Mouse (Mus musculus) erythroid progenitor cell, adult 5-6 weeks (primary cell): ENCODE measurements around the gene Olfr1310. TPM values are rescaled to one million over a fixed set of nuclear protein-coding genes. Genes with fewer than 3 reads are reported as not detected.
"Not testable (repeated sequence)": the region's sequence is repeated elsewhere in the genome, so short reads cannot be mapped to it uniquely, and the experiment has no call there.

ENCODE experiments used
- ATAC-seq: replicated peaks from 2 replicates; pipeline ENCODE4 v1.8.0; 2016; ENCODE audit warnings: moderate number of reproducible peaks, mild to moderate bottlenecking, moderate TSS enrichment, inconsistent platforms; ENCODE audit not compliant: poor library complexity, low FRiP score, severe bottlenecking
- total RNA-seq, 2 experiments: library from RNA; stranded (forward) in 1 of 2; stranded (reverse) in 1 of 2; fragments of 150-400 nt in 1 of 2; fragments of 186-747, 209-891 nt in 1 of 2; gene quantifications; 2 replicates each; pipeline versions ENCODE4 v1.2.3 to v1.2.4; 2015 to 2017; ENCODE audit warnings: low replicate concordance in 2 of 2

Gene Olfr1310
- not detected in 2 replicates for total RNA-seq (2015; ENCODE audit: low replicate concordance)
- total RNA-seq (2017; ENCODE audit: low replicate concordance), result not detected in 2 replicates

DNA sequence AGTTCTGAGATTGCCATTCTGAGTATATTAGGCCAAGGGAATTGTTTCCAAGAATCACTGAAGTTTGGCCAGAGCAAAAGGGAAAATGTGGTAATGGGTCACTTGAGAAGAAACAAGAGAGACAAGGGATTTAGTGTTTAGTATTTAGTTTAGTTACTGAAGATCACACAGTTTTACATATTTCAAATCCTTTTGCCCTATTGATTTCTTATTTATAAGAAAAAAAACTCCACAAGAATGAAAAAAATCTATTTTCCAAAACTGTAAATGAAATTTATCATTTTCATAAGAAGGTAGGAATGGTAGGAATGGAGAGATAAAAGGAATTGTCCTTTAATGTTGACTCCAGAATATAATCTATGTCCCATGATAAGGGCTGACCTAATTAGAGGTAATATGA lies at the start of gene Olfr1310:
Gene Olfr1310, minus strand, starts transcription at position 101 of the 400 bp plus-strand sequence.
- no peak for ATAC-seq

DNA sequence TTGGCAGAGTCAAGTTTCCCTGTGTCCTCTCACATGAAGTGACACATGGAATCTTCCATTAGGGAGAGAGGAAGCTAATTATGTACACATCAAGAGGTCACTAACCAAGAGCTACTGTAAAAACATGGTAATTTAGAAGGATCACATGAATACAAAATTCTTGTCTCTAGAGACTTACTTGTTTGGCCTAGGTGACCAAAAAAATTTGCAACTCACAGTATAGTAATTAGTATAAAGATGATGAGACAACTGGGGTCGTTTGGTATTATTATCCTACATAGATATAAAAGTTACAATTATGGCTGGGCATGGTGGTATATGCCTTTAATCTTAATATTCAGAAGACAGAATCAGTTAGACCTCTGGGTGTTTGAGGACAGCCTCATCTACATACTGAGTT lies 37.6 kb upstream of the Olfr1310 start, which contains the start of gene Olfr1312:
Gene Olfr1312, minus strand, starts transcription at position 101 of the 400 bp plus-strand sequence.
- ATAC-seq, result no peak

DNA sequence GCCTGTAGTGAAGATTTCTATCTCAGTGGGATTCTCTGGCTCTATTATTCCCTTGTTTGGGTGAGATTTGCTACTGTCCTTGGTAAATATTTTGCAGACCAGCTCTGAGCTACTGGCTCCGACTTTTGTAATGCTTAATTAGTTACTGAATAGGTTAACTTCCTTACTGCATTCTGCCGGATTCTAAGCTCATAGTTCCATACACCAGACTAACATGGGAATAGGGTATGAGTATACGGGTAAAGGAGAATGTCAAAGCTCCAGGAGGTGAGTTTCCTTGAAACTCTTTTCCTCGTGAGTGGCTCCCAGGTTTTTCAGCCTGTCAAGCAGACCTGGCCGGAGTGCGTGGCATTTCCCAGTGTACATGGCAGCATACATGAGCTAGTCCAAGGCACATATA lies 14.5 kb upstream of the Olfr1310 start:
- ATAC-seq, result not testable (repeated sequence)

DNA sequence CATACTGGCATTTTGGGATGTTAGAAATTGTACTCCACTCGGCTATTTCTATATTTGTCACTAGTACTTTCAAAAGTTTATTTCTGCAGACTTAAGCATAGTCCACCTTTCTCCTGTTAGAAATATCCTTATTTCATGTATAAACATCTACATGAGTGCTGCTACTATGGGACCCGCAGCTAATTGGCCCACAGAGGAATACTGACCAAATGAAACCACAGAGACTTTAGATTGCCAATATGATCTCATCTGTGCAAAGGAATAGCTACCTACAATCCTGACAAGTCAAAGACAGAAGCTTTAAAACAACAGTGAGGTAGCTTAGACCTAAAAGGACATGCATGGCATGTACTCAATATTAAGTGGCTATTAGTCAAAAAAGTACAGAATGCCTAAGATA lies 11.8 kb upstream of the Olfr1310 start, which contains the start of gene Olfr1311:
Gene Olfr1311, minus strand, starts transcription at position 101 of the 400 bp plus-strand sequence.
- ATAC-seq, result no peak

DNA sequence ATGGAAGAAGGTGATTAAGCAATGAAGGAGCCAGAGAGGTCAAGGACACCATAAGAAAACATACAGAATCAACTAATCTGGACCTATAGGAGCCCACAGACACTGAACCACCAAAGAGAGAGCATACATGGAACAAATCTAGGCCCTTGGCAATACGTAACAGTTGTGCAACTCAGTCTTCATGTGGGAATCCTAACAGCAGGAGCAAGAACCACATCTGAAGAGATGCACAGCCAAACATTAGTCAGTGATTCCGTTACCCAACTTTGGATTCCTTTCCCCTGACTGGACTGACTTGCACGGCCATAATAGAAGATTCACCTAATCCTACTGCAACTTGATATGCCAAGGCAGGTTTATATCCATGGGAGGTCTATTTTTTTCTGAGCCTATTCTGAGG lies 2.4 kb upstream of the Olfr1310 start:
- ATAC-seq, result no peak

DNA sequence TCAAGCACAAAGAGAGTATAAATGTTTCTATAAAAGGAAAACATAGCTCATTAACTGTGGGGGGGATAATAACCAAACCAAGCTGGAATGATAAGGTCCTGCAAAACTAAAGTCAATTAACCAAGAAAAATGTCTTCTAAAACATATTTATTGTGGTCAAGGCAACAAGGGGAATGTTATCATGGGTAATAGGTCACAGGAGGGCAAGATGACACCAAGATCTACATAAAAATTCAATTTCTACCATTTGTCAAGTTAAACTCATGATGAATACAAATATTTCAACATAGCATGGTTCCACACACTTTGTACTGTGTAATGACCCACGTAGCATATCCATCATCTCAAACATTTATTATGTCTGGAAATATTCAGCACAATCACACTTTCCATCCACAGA lies 22.3 kb downstream of the Olfr1310 start, which contains the start of gene Olfr1309:
Gene Olfr1309, minus strand, starts transcription at position 101 of the 400 bp plus-strand sequence.
- ATAC-seq, result no peak

DNA sequence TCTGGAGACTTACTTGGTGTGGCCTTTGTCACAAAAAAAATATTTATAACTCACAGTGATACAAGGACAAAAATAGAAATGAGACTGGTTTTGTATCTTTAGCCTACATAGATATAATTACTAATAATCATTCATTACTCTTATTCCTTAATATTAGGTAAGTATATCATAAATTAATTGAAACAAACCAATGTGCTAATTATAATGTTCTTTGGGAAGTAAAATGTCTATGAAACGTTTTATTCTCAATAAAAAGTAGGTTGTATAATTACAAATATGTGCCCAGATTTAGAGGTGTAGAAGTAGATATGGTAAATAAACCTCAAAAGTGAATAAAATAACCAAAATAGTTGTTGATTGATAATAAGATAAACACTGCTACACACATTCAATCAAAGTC lies 47.7 kb downstream of the Olfr1310 start, which contains the start of gene Olfr1308:
Gene Olfr1308, minus strand, starts transcription at position 101 of the 400 bp plus-strand sequence.
- ATAC-seq, result no peak

Other genes starting within 250 kb of the Olfr1310 start
- not detected in 2 replicates for gene Olfr1302, start 235.3 kb downstream of the Olfr1310 start, total RNA-seq (2015; ENCODE audit: low replicate concordance)
- not detected in 2 replicates for gene Olfr1302, start 235.3 kb downstream of the Olfr1310 start, total RNA-seq (2017; ENCODE audit: low replicate concordance)
- not detected in 2 replicates for gene Olfr1303, start 192.4 kb downstream of the Olfr1310 start, total RNA-seq (2015; ENCODE audit: low replicate concordance)
- gene Olfr1303, start 192.4 kb downstream of the Olfr1310 start, total RNA-seq (2017; ENCODE audit: low replicate concordance), result not detected in 2 replicates
- not detected in 2 replicates for gene Olfr1305, start 135.6 kb downstream of the Olfr1310 start, total RNA-seq (2015; ENCODE audit: low replicate concordance)
- gene Olfr1305, start 135.6 kb downstream of the Olfr1310 start, total RNA-seq (2017; ENCODE audit: low replicate concordance), result not detected in 2 replicates
- gene Olfr1306, start 96.4 kb downstream of the Olfr1310 start, total RNA-seq (2015; ENCODE audit: low replicate concordance), result not detected in 2 replicates
- not detected in 2 replicates for gene Olfr1306, start 96.4 kb downstream of the Olfr1310 start, total RNA-seq (2017; ENCODE audit: low replicate concordance)
- gene Olfr1307, start 63.3 kb downstream of the Olfr1310 start, total RNA-seq (2015; ENCODE audit: low replicate concordance), result under 0.01 TPM in 1 of 2 replicates, not detected in the other
- under 0.01 TPM in 1 of 2 replicates, not detected in the other for gene Olfr1307, start 63.3 kb downstream of the Olfr1310 start, total RNA-seq (2017; ENCODE audit: low replicate concordance)
- not detected in 2 replicates for gene Olfr1308, start 47.8 kb downstream of the Olfr1310 start, total RNA-seq (2015; ENCODE audit: low replicate concordance)
- not detected in 2 replicates for gene Olfr1308, start 47.8 kb downstream of the Olfr1310 start, total RNA-seq (2017; ENCODE audit: low replicate concordance)
- not detected in 2 replicates for gene Olfr1309, start 22.4 kb downstream of the Olfr1310 start, total RNA-seq (2015; ENCODE audit: low replicate concordance)
- gene Olfr1309, start 22.4 kb downstream of the Olfr1310 start, total RNA-seq (2017; ENCODE audit: low replicate concordance), result not detected in 2 replicates
- not detected in 2 replicates for gene Olfr1311, start 11.7 kb upstream of the Olfr1310 start, total RNA-seq (2015; ENCODE audit: low replicate concordance)
- not detected in 2 replicates for gene Olfr1311, start 11.7 kb upstream of the Olfr1310 start, total RNA-seq (2017; ENCODE audit: low replicate concordance)
- gene Olfr1312, start 37.5 kb upstream of the Olfr1310 start, total RNA-seq (2015; ENCODE audit: low replicate concordance), result not detected in 2 replicates
- not detected in 2 replicates for gene Olfr1312, start 37.5 kb upstream of the Olfr1310 start, total RNA-seq (2017; ENCODE audit: low replicate concordance)
- gene Olfr1313, start 65.1 kb upstream of the Olfr1310 start, total RNA-seq (2015; ENCODE audit: low replicate concordance), result not detected in 2 replicates
- gene Olfr1313, start 65.1 kb upstream of the Olfr1310 start, total RNA-seq (2017; ENCODE audit: low replicate concordance), result not detected in 2 replicates
- gene Olfr1314, start 84.1 kb upstream of the Olfr1310 start, total RNA-seq (2015; ENCODE audit: low replicate concordance), result not detected in 2 replicates
- gene Olfr1314, start 84.1 kb upstream of the Olfr1310 start, total RNA-seq (2017; ENCODE audit: low replicate concordance), result not detected in 2 replicates
- not detected in 2 replicates for gene Olfr1315-ps1, start 102.7 kb upstream of the Olfr1310 start, total RNA-seq (2015; ENCODE audit: low replicate concordance)
- not detected in 2 replicates for gene Olfr1315-ps1, start 102.7 kb upstream of the Olfr1310 start, total RNA-seq (2017; ENCODE audit: low replicate concordance)
- gene Olfr1316, start 122.3 kb upstream of the Olfr1310 start, total RNA-seq (2015; ENCODE audit: low replicate concordance), result not detected in 2 replicates
- not detected in 2 replicates for gene Olfr1316, start 122.3 kb upstream of the Olfr1310 start, total RNA-seq (2017; ENCODE audit: low replicate concordance)
- gene Olfr1317, start 127.6 kb upstream of the Olfr1310 start, total RNA-seq (2015; ENCODE audit: low replicate concordance), result not detected in 2 replicates
- gene Olfr1317, start 127.6 kb upstream of the Olfr1310 start, total RNA-seq (2017; ENCODE audit: low replicate concordance), result not detected in 2 replicates
- not detected in 2 replicates for gene Olfr1318, start 141.5 kb upstream of the Olfr1310 start, total RNA-seq (2015; ENCODE audit: low replicate concordance)
- gene Olfr1318, start 141.5 kb upstream of the Olfr1310 start, total RNA-seq (2017; ENCODE audit: low replicate concordance), result not detected in 2 replicates
- 2.5 and 5.0 TPM in 2 replicates for gene Lpcat4, start 226.8 kb upstream of the Olfr1310 start, total RNA-seq (2015; ENCODE audit: low replicate concordance)
- gene Lpcat4, start 226.8 kb upstream of the Olfr1310 start, total RNA-seq (2017; ENCODE audit: low replicate concordance), result 0.39 TPM in 1 of 2 replicates, not detected in the other
- not detected in 2 replicates for gene Nutm1, start 246.6 kb upstream of the Olfr1310 start, total RNA-seq (2015; ENCODE audit: low replicate concordance)
- gene Nutm1, start 246.6 kb upstream of the Olfr1310 start, total RNA-seq (2017; ENCODE audit: low replicate concordance), result not detected in 2 replicates
- 23.5 and 32.4 TPM in 2 replicates for gene Nop10, start 249.2 kb upstream of the Olfr1310 start, total RNA-seq (2015; ENCODE audit: low replicate concordance)
- gene Nop10, start 249.2 kb upstream of the Olfr1310 start, total RNA-seq (2017; ENCODE audit: low replicate concordance), result 12.3 and 16.3 TPM in 2 replicates